Mouse (Mus musculus): ENCODE data around the gene Mob1b. TPM values are rescaled to one million over a fixed set of nuclear protein-coding genes. Genes with fewer than 3 reads are reported as not detected.

Mob1b gene
- polyA plus RNA-seq, 1 experiment = 33.0 TPM

GRCm38 (mm10) chr5:88690681-88691505 is 29.8 kb upstream of the Mob1b start:
- no peak for TF ChIP-seq GATA1 (IDR thresholded peaks at IDR 0.05; ENCODE audit: low read length)

GRCm38 (mm10) chr5:88691506-88692095 is 29.1 kb upstream of the Mob1b start:
- no peak for TF ChIP-seq GATA1 (IDR thresholded peaks at IDR 0.05; ENCODE audit: low read length)

- TF ChIP-seq GATA1 (IDR thresholded peaks at IDR 0.05; ENCODE audit: low read length) = no peak
Observed at GRCm38 (mm10) chr5:88692586-88692985, 28.1 kb upstream of the Mob1b start.

GRCm38 (mm10) chr5:88693057-88693456 is 27.6 kb upstream of the Mob1b start:
- TF ChIP-seq GATA1 (IDR thresholded peaks at IDR 0.05; ENCODE audit: low read length) = no peak

GRCm38 (mm10) chr5:88697291-88697690 is 23.4 kb upstream of the Mob1b start:
- TF ChIP-seq GATA1 (IDR thresholded peaks at IDR 0.05; ENCODE audit: low read length) = no peak

GRCm38 (mm10) chr5:88699251-88699913 is 21.3 kb upstream of the Mob1b start:
- no peak for TF ChIP-seq GATA1 (IDR thresholded peaks at IDR 0.05; ENCODE audit: low read length)

- TF ChIP-seq GATA1 (IDR thresholded peaks at IDR 0.05; ENCODE audit: low read length) = no peak
Observed at GRCm38 (mm10) chr5:88702041-88702440, 18.6 kb upstream of the Mob1b start.

- TF ChIP-seq GATA1 (IDR thresholded peaks at IDR 0.05; ENCODE audit: low read length) = no peak
Observed at GRCm38 (mm10) chr5:88703551-88703950, 17.1 kb upstream of the Mob1b start.

GRCm38 (mm10) chr5:88711128-88711527 is 9.5 kb upstream of the Mob1b start:
- TF ChIP-seq GATA1 (IDR thresholded peaks at IDR 0.05; ENCODE audit: low read length) = no peak

- TF ChIP-seq GATA1 (IDR thresholded peaks at IDR 0.05; ENCODE audit: low read length) = no peak
Observed at GRCm38 (mm10) chr5:88711618-88712224, 8.9 kb upstream of the Mob1b start.

- no peak for TF ChIP-seq GATA1 (IDR thresholded peaks at IDR 0.05; ENCODE audit: low read length)
Observed at GRCm38 (mm10) chr5:88712328-88712727, 8.3 kb upstream of the Mob1b start.

GRCm38 (mm10) chr5:88716983-88717382 is 3.7 kb upstream of the Mob1b start:
- no peak for TF ChIP-seq GATA1 (IDR thresholded peaks at IDR 0.05; ENCODE audit: low read length)

GRCm38 (mm10) chr5:88721003-88721475 is 384 bp downstream of the Mob1b start:
- no peak for TF ChIP-seq GATA1 (IDR thresholded peaks at IDR 0.05; ENCODE audit: low read length)

- no peak for TF ChIP-seq GATA1 (IDR thresholded peaks at IDR 0.05; ENCODE audit: low read length)
Observed at GRCm38 (mm10) chr5:88721565-88722212, 1.0 kb downstream of the Mob1b start.

- no peak for TF ChIP-seq GATA1 (IDR thresholded peaks at IDR 0.05; ENCODE audit: low read length)
Observed at GRCm38 (mm10) chr5:88722213-88722600, 1.6 kb downstream of the Mob1b start.

All from G1E-ER4 (cell line).